Mouse (Mus musculus): ENCODE measurements around the gene Csrp2.

DNA sequence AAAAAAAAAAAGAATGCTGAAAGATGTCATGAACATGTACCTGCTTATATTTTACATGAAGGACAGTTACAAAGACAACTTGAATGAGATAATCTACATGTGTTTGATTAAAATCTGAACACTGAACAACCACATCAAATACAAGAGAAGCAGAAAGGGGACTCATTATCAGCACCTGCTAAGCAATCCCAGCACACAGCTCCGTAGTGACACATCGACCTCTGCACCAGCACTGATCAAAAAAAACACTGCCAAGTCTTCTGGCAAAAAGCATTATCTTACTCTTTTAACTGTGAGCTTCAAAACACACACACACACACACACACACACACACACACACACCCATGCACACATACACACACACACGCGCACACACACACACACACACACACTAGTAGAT, 32.2 kb downstream of the Csrp2 start:
- TF ChIP-seq ZNF384 (IDR thresholded peaks at IDR 0.05; ENCODE audit: low read depth, low read length), result no peak
- TF ChIP-seq ZC3H11A (IDR thresholded peaks at IDR 0.05; ENCODE audit: borderline replicate concordance, low read depth, low read length), result no peak
- TF ChIP-seq HCFC1 (IDR thresholded peaks at IDR 0.05; ENCODE audit: borderline replicate concordance, insufficient read depth, low read length), result no peak
- TF ChIP-seq CHD2 (IDR thresholded peaks at IDR 0.05; ENCODE audit: low read depth, low read length), result no peak
- TF ChIP-seq MAFK (IDR thresholded peaks at IDR 0.05; ENCODE audit: insufficient read depth, low read depth, low read length), result no peak
